Mouse (Mus musculus) adrenal gland, postnatal 10 days (tissue): ENCODE measurements at regions not wholly inside any gene's neighbourhood (a gene's known extent, or its start where the extent isn't known, plus 50 kb on each side); places are given as distances from the start of the nearest gene placed in this dataset.

Experiments
- DNase-seq: peaks from one replicate; pipeline ENCODE4 v3.0.0; 2021; ENCODE audit warnings: mixed read lengths

DNA sequence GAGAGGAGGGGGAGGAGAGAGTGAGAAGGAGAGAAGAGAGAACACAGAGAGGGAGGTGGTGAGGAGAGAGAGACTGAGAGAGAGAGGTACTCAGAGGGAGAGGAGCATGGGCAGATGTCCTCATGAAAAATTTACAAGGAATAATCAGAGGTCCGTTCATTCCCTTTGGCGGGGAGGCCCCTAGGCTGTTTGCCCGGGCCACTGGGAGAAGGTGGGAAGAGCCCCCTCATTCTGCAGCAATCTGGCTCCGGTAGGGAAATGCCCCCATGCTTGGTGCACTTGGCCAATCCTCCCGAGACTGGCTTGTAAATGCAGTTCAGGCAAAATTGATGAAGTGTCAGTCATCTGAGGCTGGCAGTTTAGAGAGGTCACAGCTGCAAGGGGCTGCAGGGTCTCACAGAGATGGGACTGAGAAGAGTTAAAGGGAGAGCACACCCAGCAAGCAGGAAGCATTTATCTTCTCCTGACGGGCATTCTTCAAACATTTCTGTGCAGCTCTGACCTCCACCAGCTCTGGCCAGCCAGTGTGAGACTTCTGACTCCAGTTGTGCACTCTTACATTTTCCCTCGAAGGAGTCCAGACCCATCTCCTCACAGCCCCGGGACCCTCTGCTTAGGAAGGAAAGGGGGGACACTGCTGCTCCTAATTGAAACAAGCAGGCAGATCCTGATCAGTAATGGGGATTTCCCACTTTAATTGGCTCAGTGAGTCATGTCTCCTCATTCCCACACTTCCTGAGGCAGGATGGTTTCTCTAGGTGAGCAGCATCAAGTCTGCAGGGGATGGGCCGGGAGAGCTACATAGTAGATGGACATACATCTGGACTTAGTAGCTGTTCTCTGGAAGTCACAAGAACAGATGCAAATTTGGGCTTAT is 65.5 kb downstream of the Cmpk2 start:
- no peak for DNase-seq

DNA sequence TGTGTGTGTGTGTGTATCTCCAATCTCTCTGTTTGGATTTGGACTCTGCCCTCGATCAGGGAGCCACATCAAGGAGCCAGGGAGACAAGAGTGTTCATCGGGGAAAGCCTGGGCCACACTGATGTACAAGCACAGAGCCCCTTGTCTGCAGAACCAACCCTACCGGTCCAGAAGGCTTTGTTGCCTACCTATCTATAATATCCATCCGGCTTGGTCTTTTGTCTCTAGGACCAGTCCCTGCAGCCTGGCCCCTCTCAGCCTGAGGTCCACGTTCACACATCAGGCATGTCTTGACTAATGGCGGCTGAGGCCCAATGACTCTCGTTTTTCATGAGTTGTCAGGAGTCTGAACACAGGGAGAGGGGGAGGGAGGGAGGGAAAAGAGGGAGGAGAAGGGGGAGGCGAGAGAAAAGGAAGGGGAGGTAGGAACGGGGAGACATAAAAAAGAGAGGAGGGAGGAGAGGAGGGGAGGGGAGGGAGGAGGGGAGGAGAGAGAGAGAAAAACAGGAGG is 64.7 kb downstream of the Cmpk2 start:
- no peak for DNase-seq

DNA sequence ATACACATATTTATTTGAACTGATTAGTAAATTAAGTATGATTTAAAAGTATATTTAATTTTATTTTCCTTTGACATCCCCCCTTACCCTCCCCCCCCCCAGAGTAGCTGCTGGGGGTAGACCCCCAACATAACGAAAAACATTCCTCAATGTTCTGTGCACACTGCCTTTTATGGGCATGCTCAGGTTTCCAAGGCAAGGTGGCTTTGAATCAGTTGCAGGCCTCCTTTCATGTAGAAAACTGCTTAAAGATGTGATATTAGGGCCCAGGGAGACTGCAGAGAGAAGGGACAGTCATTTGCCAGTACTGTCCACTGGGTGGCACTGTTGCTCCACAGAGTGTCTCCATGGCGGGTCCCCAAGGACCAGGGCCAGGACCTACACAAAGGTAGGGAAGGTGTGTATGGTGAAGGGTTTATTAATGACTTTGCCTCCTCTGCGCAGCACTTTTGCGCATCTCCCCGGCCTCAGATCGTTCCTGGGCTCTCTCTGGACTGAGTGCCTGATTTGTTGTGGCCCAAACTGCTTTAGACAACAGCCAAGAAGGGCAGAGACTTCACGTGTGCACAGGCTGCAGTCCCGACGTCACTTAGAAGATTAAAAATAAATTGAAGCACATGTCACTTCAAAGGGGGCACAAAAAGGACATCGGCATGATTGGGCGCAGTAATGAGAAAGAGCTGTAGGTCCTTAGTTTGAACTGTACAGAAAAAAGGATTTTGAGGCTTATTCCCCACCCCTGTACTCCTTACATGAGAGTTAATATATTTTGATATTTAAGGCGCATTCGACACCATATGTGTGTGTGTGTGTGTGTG is 64.0 kb downstream of the Cmpk2 start:
- DNase-seq, result peak; percentile 89

DNA sequence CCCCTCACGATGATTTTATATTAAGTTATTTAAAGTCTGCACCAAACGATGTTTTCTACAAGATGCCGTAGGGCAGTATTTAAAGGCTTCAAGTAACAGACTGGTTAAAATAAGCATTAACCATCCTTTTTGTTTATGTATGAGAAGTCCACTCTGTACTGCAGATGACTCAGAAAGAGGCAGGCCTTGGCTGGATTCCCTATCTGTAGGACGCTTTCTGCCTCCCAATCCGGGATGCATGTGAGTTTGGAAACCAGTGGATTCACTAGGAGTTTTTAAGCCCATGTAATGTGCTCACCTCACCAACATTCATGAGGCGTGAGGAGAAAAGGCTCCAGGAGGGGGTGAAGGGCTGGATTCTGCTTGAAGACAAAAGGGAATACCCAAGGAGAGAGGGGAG is 63.1 kb downstream of the Cmpk2 start:
- DNase-seq, result no peak
